Mouse (Mus musculus) thymus, adult 2 months (tissue): Measurements from ENCODE around the gene Rasd1.

Experiments used
- CTCF ChIP-seq: fragments of 200-500 bp; IDR thresholded peaks from 2 replicates; pipeline ENCODE4 v1.5.1; 2012; ENCODE audit warnings: mild to moderate bottlenecking, control low read depth, low read length, moderate library complexity, borderline replicate concordance; ENCODE audit not compliant: control insufficient read depth, poor library complexity, insufficient read depth; ENCODE audit errors: extremely low read depth
- POLR2A ChIP-seq: fragments of 200-500 bp; IDR thresholded peaks from 2 replicates; pipeline ENCODE4 v1.6.1; 2012; ENCODE audit warnings: mild to moderate bottlenecking, low read length, control low read depth, moderate library complexity; ENCODE audit not compliant: control insufficient read depth, poor library complexity, insufficient read depth; ENCODE audit errors: extremely low read depth

- TF ChIP-seq CTCF, result no peak
- no peak for TF ChIP-seq POLR2A
Measured at GRCm38 (mm10) chr11:59994318-59994717, 29.6 kb upstream of the Rasd1 start.
